Mouse (Mus musculus) hindbrain, embryonic 10.5 days (tissue): Measurements from ENCODE around the gene Ly6g5c. TPM values are rescaled to one million over a fixed set of nuclear protein-coding genes. Genes with fewer than 3 reads are reported as not detected.

ENCODE experiments used
- DNase-seq: peaks from one replicate; pipeline ENCODE4 v3.0.0-alpha.2; 2017; ENCODE audit warnings: low spot score
- H3K27ac ChIP-seq: fragments of 300-500 bp; sonication (generic); 2 replicates; pipeline ENCODE4 v1.5.1; 2016; ENCODE audit warnings: mild to moderate bottlenecking, moderate library complexity
- H3K27me3 ChIP-seq: fragments of 300-500 bp; sonication (generic); 2 replicates; pipeline ENCODE4 v1.6.1; 2016; ENCODE audit warnings: mild to moderate bottlenecking; ENCODE audit not compliant: poor library complexity, insufficient read depth, severe bottlenecking
- H3K36me3 ChIP-seq: fragments of 300-500 bp; sonication (generic); 2 replicates; pipeline ENCODE4 v1.6.1; 2016; ENCODE audit warnings: mild to moderate bottlenecking, moderate library complexity
- H3K4me1 ChIP-seq: fragments of 300-500 bp; sonication (generic); replicated peaks from 2 replicates; pipeline ENCODE4 v1.6.1; 2016; ENCODE audit warnings: mild to moderate bottlenecking
- H3K4me3 ChIP-seq: fragments of 300-500 bp; sonication (generic); 2 replicates; pipeline ENCODE4 v1.5.1; 2016; ENCODE audit warnings: mild to moderate bottlenecking, moderate library complexity
- H3K9me3 ChIP-seq: fragments of 300-500 bp; sonication (generic); 2 replicates; pipeline ENCODE4 v1.6.1; 2016; ENCODE audit warnings: mild to moderate bottlenecking, moderate library complexity
- WGBS: fragments of 180-500 bp; shearing (Covaris S2); methylation state at CpG from one replicate; pipeline ENCODE4 v1.1.7; 2016; 5-methylcytosine and 5-hydroxymethylcytosine counted together
- polyA plus RNA-seq: library from polyadenylated mRNA; unstranded; fragments of >200 nt; fragmentation: Nextera tagmentation; extraction: Ambion mirVana; gene quantifications from 2 replicates; pipeline ENCODE4 v1.2.1, GENCODE M21; 2016

The Ly6g5c gene
- polyA plus RNA-seq, 1 experiment from 2014 or later, result not detected

DNA sequence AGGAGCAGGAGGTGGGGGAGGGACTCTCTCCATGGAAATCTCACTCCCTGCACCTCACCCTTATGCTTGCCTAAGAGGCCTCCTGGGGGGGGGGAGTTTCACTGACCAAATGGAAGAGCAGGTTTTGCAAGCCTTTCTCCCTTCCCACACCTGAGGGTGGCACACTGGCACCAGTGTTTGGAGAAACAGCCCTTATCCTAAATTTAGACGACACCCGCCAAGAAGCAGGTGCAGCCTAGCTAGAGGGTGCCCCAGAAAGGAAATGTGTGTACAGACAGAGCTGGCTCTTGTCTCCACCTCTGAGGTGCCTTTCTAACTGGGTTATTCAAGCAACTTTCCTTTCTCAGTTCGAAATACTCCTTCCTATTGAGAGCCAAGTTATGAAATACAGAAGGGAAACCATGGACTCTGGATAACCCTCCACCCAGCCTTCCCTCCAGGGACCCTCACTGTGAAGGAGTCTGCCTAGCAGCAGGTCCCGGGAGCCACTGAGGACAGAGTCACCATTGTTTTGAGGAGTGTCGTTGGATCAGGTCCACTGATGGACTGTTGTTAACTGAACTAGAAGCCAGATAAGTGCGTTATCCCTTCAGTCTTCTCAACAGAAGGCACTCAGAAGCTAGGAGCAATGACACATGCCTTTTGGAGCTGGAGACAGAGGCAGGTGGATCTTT lies 37.4 kb upstream of the Ly6g5c start:
- Histone ChIP-seq H3K27me3 (peaks cover 36% of the 10 kb centered on the region), H3K4me1 (peaks cover 9% of the 10 kb centered on the region), H3K36me3 (no peaks in the 10 kb centered on the region), H3K27ac (no peak overlapping the region), H3K9me3 (no peaks in the 10 kb centered on the region), H3K4me3 (no peak overlapping the region)
- WGBS, result 61% methylated on average over 6 of the region's 6 CpGs
- DNase-seq, result no peak

DNA sequence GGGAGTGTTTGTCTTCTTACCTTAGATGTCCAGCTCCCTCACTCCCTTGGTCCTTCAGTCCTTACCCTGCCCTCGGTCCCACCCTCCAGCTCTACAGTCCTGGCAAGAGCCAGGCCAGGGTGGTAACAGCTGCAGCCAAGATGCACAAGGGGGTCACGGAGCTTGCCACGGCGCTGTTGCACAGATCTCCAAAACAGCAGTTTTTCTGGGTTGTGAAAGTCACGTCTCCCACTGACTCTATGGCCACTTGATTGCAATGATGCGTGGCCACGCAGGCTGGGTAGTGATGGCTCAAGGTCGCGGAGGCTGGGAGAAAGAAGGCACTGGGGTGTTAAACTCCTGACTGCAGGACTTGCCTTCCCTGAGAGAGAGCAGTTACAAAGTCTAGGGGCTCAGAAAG lies 36.6 kb upstream of the Ly6g5c start:
- peaks cover 28% of the 10 kb centered on the region for H3K27me3 ChIP-seq
- H3K4me1 ChIP-seq, result peaks cover 9% of the 10 kb centered on the region
- no peak overlapping the region for H3K27ac ChIP-seq
- 82% methylated on average over 9 of the region's 9 CpGs for WGBS
- no peak overlapping the region for H3K4me3 ChIP-seq
- H3K9me3 ChIP-seq, result no peaks in the 10 kb centered on the region
- no peak for DNase-seq
- H3K36me3 ChIP-seq, result no peaks in the 10 kb centered on the region

DNA sequence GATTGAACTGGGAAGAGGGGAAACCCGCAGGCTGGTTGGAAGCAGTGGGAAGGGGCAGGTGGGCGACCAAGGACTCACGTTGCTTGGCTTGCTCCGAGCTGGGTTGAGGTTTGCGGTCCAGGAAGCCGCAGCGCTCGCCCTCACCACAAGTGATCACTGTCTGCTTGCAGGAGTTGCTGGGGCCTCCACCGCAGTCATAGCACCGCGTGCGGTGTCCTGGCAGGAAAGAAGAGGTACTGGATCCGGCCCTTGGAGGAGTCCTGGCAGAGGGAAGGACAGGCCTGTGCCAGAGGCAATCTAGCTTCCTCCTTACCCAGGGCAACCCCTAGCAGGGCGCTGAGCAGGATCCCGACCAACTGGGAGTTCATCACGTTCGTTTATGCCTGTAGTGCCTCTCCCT lies 34.0 kb upstream of the Ly6g5c start:
- H3K27me3 ChIP-seq, result peaks cover 8% of the 10 kb centered on the region; the same call in 1 of the 2 replicates
- H3K9me3 ChIP-seq, result no peaks in the 10 kb centered on the region
- H3K36me3 ChIP-seq, result no peaks in the 10 kb centered on the region
- no peak overlapping the region for H3K4me3 ChIP-seq
- H3K27ac ChIP-seq, result peak overlapping the region; percentile 50
- H3K4me1 ChIP-seq, result peaks cover 28% of the 10 kb centered on the region
- DNase-seq, result no peak
- 56% methylated on average over 17 of the region's 17 CpGs for WGBS

DNA sequence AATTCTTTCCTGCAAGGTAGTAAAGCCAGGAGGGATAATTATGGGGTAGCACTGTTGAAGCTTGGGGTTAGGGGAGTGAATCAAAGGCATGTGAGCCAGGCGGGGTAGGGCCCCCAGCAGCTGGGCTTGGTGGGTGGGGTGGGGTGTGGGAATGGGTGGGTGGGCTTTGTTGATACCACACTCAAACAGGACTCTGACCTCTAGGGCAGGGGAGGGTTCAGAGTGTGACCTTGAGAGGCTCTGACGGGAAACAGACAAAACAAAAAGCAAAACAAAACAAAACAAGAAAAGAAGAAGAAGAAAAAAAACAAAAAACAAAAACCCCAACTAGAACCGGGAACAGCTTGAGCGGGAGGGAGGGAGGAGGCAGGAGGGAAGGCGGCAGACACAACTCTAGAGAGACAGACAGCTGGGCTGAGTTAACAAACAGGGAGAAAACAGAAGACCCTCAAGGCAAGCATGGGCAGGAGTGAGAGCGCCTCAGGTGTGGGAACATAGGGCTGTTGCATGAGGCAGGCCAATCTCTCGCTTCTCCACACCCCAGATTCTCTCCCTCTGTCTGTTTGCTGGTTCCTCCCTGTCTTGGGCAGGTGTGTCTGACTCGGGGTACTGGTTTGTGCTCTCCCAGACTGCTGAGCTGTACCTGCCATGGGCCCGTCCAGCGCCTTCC lies 31.4 kb upstream of the Ly6g5c start, which contains the start of gene Ly6g6e:
Ly6g6e (plus strand) TSS at position 396 of the 670 bp plus-strand sequence.
- Histone ChIP-seq H3K36me3 (no peaks in the 10 kb centered on the region), H3K27ac (peak within 1 kb of the TSS; percentile 82), H3K4me1 (peaks cover 41% of the 10 kb centered on the region), H3K4me3 (peak within 1 kb of the TSS; percentile 45), H3K27me3 (peaks cover 15% of the 10 kb centered on the region), H3K9me3 (no peaks in the 10 kb centered on the region)
- no peak for DNase-seq
- WGBS, result 25% methylated on average over 10 of the region's 10 CpGs

DNA sequence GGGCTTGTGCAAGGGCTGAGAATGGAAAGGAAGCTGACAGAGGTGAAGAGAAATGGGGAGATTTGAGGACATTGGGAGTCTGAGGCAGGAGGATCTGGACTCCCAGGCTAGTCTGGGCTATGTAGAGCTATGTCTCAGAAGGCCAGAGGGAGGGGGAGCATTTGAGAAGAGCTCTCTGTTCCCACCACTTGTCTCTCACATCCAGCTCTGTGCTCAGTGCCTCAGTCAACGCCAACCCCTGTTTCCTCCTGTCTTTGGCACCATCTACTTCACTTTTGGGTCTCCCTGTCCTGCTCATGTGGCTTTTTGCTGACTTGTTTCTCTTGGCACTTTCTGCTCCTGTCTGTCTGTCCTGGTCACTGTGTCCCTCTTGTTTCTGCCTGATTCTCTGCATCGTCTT lies 30.8 kb upstream of the Ly6g5c start:
- Histone ChIP-seq H3K4me1 (peaks cover 41% of the 10 kb centered on the region), H3K36me3 (no peaks in the 10 kb centered on the region), H3K27me3 (peaks cover 15% of the 10 kb centered on the region), H3K9me3 (no peaks in the 10 kb centered on the region), H3K4me3 (peak overlapping the region; percentile 45), H3K27ac (peak overlapping the region; percentile 82)
- DNase-seq, result no peak
- WGBS, result 43% methylated on average over 2 of the region's 2 CpGs

DNA sequence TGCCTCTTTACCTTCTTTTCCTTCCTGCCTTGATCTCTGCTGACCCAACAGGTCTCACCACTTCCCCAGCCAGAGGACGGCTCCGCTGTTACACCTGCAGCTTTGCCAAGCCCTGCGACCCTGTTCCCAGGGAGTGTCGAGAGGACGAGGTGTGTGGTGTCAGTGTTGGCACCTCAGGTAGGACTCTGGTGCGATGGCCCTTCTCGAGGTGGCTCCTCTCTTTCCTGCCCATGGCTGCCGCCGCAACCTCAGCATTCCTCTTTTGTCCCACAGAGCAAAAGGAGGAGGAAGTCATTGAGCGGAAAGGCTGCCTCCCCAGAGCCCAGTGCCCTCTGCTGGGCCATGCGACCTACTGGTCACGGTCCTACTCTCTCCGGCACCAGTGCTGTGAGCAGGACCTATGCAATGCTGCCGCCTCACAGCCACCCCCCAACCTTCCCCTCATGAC lies 30.3 kb upstream of the Ly6g5c start, which contains the start of gene Ly6g6d:
Ly6g6d (minus strand) TSS at position 280 of the 448 bp plus-strand sequence.
- Histone ChIP-seq H3K27me3 (peaks cover 15% of the 10 kb centered on the region), H3K36me3 (no peaks in the 10 kb centered on the region), H3K4me3 (peak within 1 kb of the TSS; percentile 45), H3K4me1 (peaks cover 41% of the 10 kb centered on the region), H3K27ac (peak within 1 kb of the TSS; percentile 82), H3K9me3 (no peaks in the 10 kb centered on the region)
- 9% methylated on average over 14 of the region's 14 CpGs for WGBS
- DNase-seq, result peak; percentile 59

DNA sequence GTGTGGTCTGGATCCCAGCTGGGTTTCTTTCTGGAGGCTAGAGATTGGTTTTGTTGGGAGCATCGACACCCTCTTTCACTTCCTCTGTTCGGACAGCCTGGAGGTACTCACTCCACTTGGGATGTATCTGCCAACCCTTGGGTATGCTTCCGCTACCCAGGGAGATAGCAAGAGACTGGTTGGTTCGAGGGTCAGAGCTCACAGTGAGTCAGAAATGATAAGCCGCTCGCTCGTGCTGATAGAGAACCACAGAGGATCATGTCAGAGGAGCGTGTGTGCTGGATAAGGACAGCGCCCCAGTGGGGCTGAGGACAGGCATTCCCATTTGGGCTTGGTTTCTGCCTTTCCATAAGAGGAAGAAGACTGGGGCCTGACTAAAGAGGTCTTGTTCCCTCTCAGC lies 28.3 kb upstream of the Ly6g5c start:
- Histone ChIP-seq H3K27me3 (peaks cover 11% of the 10 kb centered on the region), H3K4me3 (no peak overlapping the region), H3K4me1 (peaks cover 41% of the 10 kb centered on the region), H3K9me3 (no peaks in the 10 kb centered on the region), H3K27ac (no peak overlapping the region), H3K36me3 (no peaks in the 10 kb centered on the region)
- WGBS, result 71% methylated on average over 9 of the region's 9 CpGs
- no peak for DNase-seq

DNA sequence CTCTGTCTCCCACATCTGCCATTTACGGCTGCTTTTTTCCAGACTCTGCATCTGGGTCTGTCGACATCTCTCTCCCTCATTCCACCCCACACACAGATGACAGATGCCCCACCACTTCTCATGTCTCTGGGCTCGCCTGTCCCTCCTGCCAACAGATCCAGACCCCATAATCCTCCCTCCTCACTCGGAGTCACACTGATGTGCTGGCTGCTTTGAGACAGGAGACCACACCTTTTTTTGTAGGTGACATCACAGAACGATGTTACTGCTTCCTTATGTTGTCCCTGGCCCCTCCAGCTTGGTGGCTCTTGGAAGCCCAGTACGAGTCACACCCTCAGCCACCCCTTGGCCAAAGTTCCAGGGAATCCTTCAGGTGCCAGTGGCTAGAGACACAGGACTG lies 27.8 kb upstream of the Ly6g5c start:
- DNase-seq, result no peak

DNA sequence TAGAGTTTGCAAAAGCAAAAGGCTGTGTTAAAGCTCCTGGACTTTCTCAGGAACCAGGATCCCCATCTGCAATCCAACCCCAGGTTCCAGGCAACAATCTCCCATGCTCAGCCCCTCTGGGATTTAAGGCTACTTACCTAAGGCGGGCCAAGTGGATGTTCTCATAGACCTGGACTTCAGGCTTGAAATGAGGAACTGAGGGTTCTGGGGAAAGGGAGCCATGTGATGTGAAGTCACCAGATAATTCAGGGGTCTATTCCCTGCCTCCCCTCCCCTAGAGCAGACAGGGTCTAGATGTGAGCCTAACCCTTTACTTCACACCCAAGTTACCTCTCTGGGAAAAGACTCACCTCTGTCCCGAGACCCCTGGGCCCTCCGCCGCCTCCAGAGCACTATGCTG lies 27.4 kb upstream of the Ly6g5c start:
- no peaks in the 10 kb centered on the region for H3K9me3 ChIP-seq
- no peak overlapping the region for H3K27ac ChIP-seq
- DNase-seq, result no peak
- 77% methylated on average over 4 of the region's 4 CpGs for whole genome bisulfite sequencing
- H3K36me3 ChIP-seq, result no peaks in the 10 kb centered on the region
- no peak overlapping the region for H3K4me3 ChIP-seq
- H3K4me1 ChIP-seq, result peaks cover 41% of the 10 kb centered on the region
- H3K27me3 ChIP-seq, result peaks cover 11% of the 10 kb centered on the region

More for the DNA sequence above, 27.8 kb upstream of the Ly6g5c start:
- Histone ChIP-seq H3K4me1 (peaks cover 41% of the 10 kb centered on the region), H3K27ac (no peak overlapping the region), H3K36me3 (no peaks in the 10 kb centered on the region), H3K9me3 (no peaks in the 10 kb centered on the region), H3K4me3 (no peak overlapping the region), H3K27me3 (peaks cover 11% of the 10 kb centered on the region)
- 71% methylated on average over 6 of the region's 6 CpGs for WGBS

DNA sequence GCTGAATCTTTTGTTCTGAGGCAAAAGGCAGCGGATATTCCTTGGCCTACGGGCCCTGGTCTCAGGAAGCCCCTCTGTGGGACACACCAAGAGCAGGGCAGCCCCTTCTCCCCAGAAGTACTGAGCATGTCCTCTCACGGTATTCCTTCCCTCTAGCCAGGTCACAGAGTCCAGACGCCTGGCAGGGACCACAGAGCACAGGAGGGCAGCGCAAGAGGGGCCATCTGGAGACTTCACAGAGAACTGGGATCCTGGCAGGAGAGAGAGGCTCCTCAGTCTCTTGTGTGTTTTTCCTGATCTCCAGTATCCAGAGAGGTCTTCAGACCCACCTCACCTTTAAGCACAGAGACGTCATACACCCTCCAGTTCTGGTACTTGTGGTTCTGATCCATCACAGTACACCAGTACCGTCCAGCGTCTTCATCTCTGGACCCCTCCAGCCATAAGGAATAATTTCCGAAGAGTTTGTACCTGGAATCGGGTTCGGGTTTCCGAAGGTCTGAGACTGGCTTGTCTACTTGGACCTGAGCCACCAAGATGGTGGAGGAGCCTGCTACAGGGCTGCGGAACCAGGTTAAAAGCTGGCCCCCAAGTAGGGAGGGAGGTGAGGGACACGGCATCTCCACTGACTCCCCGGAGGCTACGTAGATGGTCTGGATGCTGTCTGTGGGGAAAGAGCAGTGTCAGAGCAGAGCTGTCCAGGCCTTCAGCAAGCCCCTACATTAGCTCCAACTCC lies 25.1 kb upstream of the Ly6g5c start:
- H3K27ac ChIP-seq, result no peak overlapping the region
- peaks cover 21% of the 10 kb centered on the region for H3K4me1 ChIP-seq
- 87% methylated on average over 16 of the region's 16 CpGs for WGBS

DNA sequence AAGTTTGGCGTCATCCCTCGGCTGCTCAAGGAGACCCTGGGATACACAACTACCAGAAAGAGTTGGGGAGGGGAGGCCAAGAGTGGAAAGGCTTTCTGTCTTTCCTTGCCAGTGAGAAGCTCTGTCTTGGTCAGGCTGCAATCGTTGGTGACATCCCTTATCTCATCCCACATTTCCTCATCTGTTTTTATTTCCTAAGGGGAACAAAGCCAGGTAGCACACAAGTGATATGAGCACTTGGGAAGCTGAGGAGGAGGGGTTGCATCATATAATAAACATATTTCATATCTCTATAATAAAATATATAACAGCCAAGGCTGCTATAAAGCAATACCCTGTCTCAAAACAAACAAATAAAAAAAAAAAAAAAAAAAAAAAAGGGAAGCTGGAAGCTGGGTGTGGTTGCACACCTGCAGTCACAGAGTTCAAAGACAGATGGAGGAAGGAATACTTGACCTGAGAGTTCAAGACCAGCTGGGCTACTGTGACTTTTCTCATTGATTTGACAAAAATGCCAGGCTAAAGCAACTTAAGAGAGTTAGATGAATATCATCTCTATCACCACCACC lies 24.1 kb upstream of the Ly6g5c start:
- Histone ChIP-seq H3K27me3 (peaks cover 7% of the 10 kb centered on the region), H3K4me1 (peaks cover 18% of the 10 kb centered on the region), H3K27ac (no peak overlapping the region), H3K36me3 (no peaks in the 10 kb centered on the region), H3K9me3 (no peaks in the 10 kb centered on the region), H3K4me3 (no peak overlapping the region)
- WGBS, result 83% methylated on average over 3 of the region's 3 CpGs
- no peak for DNase-seq

More for the DNA sequence above, 25.1 kb upstream of the Ly6g5c start:
- no peak for DNase-seq
- H3K4me3 ChIP-seq, result no peak overlapping the region; the same call in 1 of the 2 replicates
- H3K9me3 ChIP-seq, result no peaks in the 10 kb centered on the region
- H3K27me3 ChIP-seq, result peaks cover 11% of the 10 kb centered on the region
- no peaks in the 10 kb centered on the region for H3K36me3 ChIP-seq

DNA sequence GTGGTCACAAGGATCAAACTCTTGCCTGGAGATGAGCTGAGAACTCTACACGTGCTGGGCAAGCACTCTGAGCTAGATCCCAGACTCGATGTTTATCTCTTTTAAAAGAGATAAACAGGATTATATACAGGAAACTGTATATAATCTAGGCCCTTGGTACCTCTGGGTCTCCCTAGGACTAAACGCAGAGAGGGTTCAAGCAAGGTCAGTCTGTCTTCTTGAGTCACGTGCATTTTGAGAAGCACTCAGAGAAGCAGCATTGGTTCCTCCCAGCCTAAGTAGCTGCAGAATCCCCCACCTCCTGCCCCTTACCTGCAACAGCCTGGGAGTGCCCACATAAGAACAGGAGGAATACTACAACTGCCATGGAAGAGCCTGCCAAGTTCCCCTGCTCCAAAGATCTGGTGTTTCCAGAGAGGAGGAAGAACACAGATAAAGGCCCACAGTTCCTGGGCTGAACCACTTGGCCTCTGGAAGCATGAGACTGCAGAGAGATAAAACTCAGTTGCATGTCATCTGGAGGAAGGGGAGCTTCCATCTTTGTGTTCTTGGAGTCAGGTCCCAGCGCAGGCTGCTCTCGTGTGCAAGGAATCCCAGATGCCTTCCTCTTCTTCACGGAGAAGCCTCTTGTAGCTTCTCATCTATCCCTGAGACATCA lies 22.7 kb upstream of the Ly6g5c start, which contains the start of gene Ly6g6f:
Ly6g6f (minus strand) TSS at position 403 of the 658 bp plus-strand sequence.
- no peak for DNase-seq
- H3K27me3 ChIP-seq, result peaks cover under 1% of the 10 kb centered on the region; the same call in 1 of the 2 replicates
- peaks cover 23% of the 10 kb centered on the region for H3K4me1 ChIP-seq
- no peaks in the 10 kb centered on the region for H3K36me3 ChIP-seq
- H3K4me3 ChIP-seq, result no peak within 1 kb of the TSS
- WGBS, result 85% methylated on average over 7 of the region's 7 CpGs
- H3K27ac ChIP-seq, result no peak within 1 kb of the TSS
- H3K9me3 ChIP-seq, result no peaks in the 10 kb centered on the region
